Mouse (Mus musculus) adrenal gland, adult 8-10 months (tissue): ENCODE results near the gene Bmp8b. TPM values are rescaled to one million over a fixed set of nuclear protein-coding genes. Genes with fewer than 3 reads are reported as not detected.

ENCODE experiments used
- total RNA-seq, 4 experiments: library from RNA; stranded (reverse); gene quantifications; 2 replicates each; pipeline ENCODE4 v1.2.4; 2022

Bmp8b gene
- total RNA-seq, 4 experiments from 2014 or later, result 0.12 to 0.70 (median 0.30) TPM

Other genes starting within 250 kb of the Bmp8b start
- gene Cap1, start 219.1 kb upstream of the Bmp8b start, total RNA-seq, result 100 to 1,000 TPM; 134 to 181 (median 168) TPM
- gene Mfsd2a, start 144.0 kb upstream of the Bmp8b start, total RNA-seq, result 1 to 10 TPM in 2 of 4 experiments, under 1 TPM in 2; 0.83 to 8.4 (median 1.2) TPM
- 1 to 10 TPM in 2 of 4 experiments, under 1 TPM in 2; 0.68 to 2.1 (median 1.3) TPM for gene Mycl, start 109.5 kb upstream of the Bmp8b start, total RNA-seq
- gene Trit1, start 88.6 kb upstream of the Bmp8b start, total RNA-seq, result 10 to 100 TPM; 21.8 to 24.5 (median 22.9) TPM
- gene Oxct2b, start 11.1 kb downstream of the Bmp8b start, total RNA-seq, result under 1 TPM in 1 of 4 experiments, not detected in 3; 0.18 TPM
- 10 to 100 TPM; 55.8 to 65.6 (median 58.6) TPM for gene Ppie, start 34.8 kb downstream of the Bmp8b start, total RNA-seq
- gene Hpcal4, start 78.1 kb downstream of the Bmp8b start, total RNA-seq, result 1 to 10 TPM; 5.0 to 9.1 (median 7.2) TPM
- gene Nt5c1a, start 96.3 kb downstream of the Bmp8b start, total RNA-seq, result 100 to 1,000 TPM in 2 of 4 experiments, 10 to 100 TPM in 2; 65.4 to 137 (median 88.0) TPM
- gene Heyl, start 128.4 kb downstream of the Bmp8b start, total RNA-seq, result 10 to 100 TPM in 2 of 4 experiments, 1 to 10 TPM in 2; 4.6 to 13.5 (median 8.9) TPM
- 10 to 100 TPM; 82.8 to 96.1 (median 90.0) TPM for gene Pabpc4, start 157.2 kb downstream of the Bmp8b start, total RNA-seq
- not detected for gene Oxct2a, start 218.5 kb downstream of the Bmp8b start, total RNA-seq
- under 1 TPM in 2 of 4 experiments, not detected in 2; 0.15 to 0.17 TPM for gene Bmp8a, start 238.1 kb downstream of the Bmp8b start, total RNA-seq